Mouse (Mus musculus) lung, postnatal 14 days (tissue): ENCODE data around the gene Myt1l.
A peak's percentile ranks its signal among the peaks of the same experiment; 100 is the strongest.

Experiments used
- DNase-seq: peaks from one replicate; pipeline ENCODE4 v3.0.0; 2021

The Myt1l gene

GRCm38 (mm10) chr12:29740346-29741025 is 212.3 kb downstream of the Myt1l start:
- DNase-seq = no peak

GRCm38 (mm10) chr12:29741181-29741580 is 213.0 kb downstream of the Myt1l start:
- no peak for DNase-seq

- no peak for DNase-seq
Observed at GRCm38 (mm10) chr12:29750604-29751128, 222.5 kb downstream of the Myt1l start.

GRCm38 (mm10) chr12:29755086-29755871 is 227.1 kb downstream of the Myt1l start:
- no peak for DNase-seq

DNA sequence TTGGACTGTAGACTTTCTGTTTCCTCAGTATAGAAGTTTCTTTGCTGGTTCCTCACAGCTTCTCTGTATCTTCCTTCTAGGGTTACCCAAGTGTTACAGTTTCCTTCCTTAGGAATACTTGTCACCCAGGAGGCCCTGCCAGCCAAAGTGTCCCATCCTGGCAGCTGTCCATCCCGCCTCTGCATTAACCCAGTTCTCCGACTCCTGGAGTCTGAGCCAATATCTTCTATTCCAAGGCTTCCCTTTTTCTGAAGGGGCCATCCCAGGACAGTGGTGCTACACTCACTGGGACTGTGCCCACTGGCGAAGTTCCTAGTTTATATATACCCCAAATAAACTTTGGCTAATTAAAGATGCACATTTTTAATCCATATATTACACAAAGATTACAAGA is 227.7 kb downstream of the Myt1l start:
- DNase-seq = peak; percentile 14

DNA sequence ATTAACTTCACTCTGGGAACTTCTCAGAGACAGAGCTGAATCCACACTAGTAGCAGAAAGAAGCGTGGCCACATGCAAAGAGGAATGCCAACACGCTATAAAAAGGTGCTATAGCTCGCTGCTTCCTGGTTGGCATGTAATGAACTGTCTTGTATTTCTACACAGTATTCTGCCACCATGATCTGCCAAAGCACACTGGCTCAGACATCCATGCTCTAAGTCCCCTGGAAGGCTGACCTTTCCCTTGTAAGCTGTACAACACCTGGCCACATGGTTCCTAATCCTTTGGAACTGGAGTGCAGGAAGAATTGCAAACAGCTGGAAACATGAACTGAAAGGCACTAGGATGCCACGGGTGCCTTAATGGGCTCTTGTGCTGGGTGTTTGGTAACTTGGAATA is 232.4 kb downstream of the Myt1l start:
- no peak for DNase-seq

GRCm38 (mm10) chr12:29766158-29766557 is 238.0 kb downstream of the Myt1l start:
- no peak for DNase-seq

DNA sequence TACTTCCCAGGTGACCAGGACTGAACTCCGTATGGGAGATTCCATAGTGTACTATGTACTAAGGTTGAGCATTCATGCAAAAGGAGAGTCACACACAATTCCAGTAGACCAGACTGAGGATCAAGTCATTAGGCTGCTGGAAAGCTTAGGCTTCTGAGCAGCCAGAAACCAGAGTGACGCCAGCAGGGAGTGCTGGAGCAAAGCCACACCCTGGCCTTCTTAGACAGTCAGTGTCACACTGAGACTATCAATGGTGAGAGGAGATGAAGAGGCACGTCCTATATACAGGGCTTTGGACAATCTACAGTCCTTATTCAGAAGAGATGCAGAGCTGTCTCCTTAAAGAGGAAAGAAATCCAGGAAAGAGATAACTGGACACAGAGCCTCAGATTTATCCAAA is 243.6 kb downstream of the Myt1l start:
- no peak for DNase-seq

GRCm38 (mm10) chr12:29772401-29772800 is 244.2 kb downstream of the Myt1l start:
- DNase-seq = no peak

- no peak for DNase-seq
Observed at GRCm38 (mm10) chr12:29778901-29779300, 250.7 kb downstream of the Myt1l start.

GRCm38 (mm10) chr12:29789319-29790050 is 261.3 kb downstream of the Myt1l start:
- DNase-seq = no peak

DNA sequence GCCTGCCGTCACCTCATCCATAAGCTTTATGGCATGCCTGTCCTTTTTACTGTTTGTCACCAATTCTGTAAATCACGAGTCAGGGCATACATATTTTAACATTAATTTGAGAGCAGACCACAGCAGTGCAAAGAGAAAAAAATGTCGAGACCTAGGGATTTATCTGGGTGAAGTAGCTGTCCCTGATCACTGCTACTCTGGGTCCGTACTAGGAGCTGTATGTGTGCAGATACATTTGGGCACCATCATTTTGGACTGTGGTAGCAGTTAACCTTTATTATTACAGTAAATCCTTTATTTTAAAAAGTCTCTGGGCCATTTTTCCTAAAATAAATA is 261.8 kb downstream of the Myt1l start:
- DNase-seq = no peak

GRCm38 (mm10) chr12:29792998-29793397 is 264.8 kb downstream of the Myt1l start:
- DNase-seq = no peak

GRCm38 (mm10) chr12:29795107-29795673 is 267.0 kb downstream of the Myt1l start:
- DNase-seq = peak; percentile 9

DNA sequence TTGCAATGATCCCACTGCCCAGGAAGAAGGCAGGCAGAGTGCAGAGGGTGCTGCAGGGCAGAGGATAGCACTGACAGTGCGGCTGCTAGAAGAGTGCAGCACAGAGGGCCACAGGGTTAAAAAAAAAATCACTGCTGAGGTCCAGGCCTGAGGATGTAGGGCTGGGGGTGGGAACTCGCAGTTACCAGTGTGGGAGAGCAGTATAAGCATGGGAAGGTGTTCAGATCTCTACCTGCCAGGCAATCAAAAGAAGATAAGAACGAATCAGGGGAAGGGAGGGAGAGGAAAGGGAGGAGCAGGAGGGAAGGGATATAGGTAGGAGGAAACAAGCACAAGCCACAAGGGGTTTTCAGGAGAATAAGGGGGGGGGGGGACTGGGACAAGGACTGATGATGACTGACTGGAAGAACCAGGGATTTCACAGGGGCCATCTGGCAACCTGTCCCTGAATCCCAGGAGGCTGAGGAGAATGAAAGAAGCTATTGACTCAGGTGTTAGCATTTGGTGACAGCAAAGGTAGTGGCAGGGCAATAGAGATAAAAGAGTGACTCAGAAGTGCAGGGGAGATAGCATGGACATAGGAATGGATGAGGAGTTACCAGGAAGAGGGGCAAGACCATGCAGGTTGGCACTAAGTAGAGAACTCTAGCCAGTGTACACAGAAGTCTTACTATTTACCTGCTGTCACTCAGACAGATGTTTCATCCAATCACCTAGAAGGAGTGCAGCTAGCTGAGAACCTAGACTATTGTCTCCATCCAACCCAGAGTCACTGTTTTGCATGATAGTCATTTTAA is 270.6 kb downstream of the Myt1l start:
- DNase-seq = no peak

DNA sequence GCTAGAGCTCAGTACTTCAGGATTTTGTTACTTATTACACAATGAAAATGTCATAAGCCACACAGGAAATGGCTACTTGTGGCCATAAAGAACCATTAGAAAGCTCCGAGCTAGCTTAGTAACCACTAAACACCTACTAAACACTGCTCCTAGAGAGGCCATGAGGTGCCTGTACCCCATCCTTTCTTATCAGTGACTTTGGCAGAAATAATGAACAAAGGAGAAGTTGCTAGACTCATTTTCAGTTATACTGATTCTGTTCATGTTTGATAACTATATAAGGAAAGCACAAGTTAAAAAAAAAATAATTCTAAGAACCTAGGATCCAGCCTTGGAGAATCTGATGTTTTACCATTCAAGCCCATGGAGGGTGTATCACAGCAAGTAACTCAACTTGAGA is 278.2 kb downstream of the Myt1l start:
- DNase-seq = no peak

DNA sequence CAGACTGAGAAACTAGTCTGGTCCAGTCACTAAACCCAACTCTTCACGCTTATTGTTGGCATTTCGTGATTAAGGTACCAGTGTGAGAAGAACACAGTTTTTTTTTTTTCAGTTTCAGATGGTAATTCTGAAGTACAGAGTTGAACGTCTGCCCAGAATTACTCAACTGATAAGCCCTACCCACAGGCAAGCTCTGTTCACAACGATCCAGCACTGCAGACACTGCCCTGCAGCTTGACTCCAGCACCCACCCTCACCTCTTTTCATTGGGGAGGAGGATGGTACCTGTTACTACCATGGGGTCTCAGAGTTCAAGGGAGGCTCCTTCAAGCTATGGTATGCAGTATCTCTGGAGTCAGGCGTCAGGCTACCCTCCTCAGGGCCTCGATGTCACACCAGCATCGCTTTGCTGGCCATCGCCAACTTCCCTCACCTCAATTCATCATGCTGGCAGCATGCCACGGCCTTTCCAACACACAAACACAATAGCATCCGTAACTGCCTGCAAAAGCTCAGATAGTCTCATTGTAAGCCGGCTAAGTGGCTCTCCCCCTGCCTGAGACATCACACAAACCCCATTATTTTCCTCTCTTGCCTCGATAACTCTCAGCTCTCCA is 281.5 kb downstream of the Myt1l start:
- DNase-seq = no peak

DNA sequence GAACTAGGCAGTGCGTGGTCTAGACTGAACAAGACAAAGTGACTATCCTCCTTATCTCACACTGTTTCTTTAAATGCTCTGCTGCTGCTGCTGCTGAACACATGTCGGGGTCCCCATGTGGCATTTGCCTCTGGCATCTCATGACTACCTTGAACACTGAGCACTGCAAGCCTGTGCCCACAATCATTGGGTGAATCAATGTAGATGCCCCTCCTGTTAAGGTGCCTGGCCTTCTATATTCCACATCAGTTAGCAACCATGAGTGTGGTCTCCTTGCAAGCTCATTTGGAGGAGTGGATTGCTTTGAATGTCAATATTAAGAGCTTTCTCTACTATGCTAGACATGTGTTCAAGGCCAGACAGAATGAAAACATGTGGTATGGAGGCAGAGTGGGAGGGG is 287.3 kb downstream of the Myt1l start:
- DNase-seq = no peak

- no peak for DNase-seq
Observed at GRCm38 (mm10) chr12:29816130-29816529, 287.9 kb downstream of the Myt1l start.

DNA sequence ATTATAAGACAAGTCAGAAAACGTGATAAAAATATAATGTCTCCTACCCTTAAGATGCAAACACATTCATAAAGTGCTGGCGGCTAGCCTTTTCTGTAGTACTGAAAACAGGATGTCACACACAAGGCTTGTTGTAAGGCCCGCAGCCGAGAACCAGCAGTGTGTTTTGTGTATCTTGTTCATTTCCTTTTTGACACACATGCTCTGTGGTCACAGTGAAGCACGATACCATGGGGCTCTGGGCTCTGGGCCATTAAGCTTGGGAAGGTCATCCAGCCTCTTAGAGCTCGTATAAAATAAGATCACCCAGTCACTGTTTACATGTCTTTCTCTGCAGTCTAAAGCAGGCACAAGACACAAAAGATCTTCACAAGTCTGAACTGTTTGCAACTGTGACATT is 288.6 kb downstream of the Myt1l start:
- no peak for DNase-seq

- DNase-seq = no peak
Observed at GRCm38 (mm10) chr12:29822216-29822615, 294.0 kb downstream of the Myt1l start.
